Mouse (Mus musculus) heart, adult 2 months (tissue): Measurements from ENCODE around the gene Tmem184a. TPM values are rescaled to one million over a fixed set of nuclear protein-coding genes. Genes with fewer than 3 reads are reported as not detected.
A peak's percentile ranks its signal among the peaks of the same experiment; 100 is the strongest.

Experiments
- DNase-seq, 2 experiments: peaks; one replicate each; pipeline ENCODE4 v3.0.0; 2021
- H3K27ac ChIP-seq: fragments of 200-600 bp; 2 replicates; pipeline ENCODE4 v1.8.1; 2022
- H3K27me3 ChIP-seq: fragments of 200-500 bp; 2 replicates; pipeline ENCODE4 v1.6.1; 2012; ENCODE audit warnings: mild to moderate bottlenecking, low read length, inconsistent platforms, mixed read lengths; ENCODE audit not compliant: control insufficient read depth, insufficient read depth
- H3K36me3 ChIP-seq: fragments of 200-500 bp; 2 replicates; pipeline ENCODE4 v1.6.1; 2012; ENCODE audit warnings: low read length, inconsistent platforms; ENCODE audit not compliant: control insufficient read depth, insufficient read depth
- H3K4me1 ChIP-seq: fragments of 200-500 bp; 2 replicates; pipeline ENCODE4 v1.6.1; 2011; ENCODE audit warnings: low read length; ENCODE audit not compliant: control insufficient read depth, insufficient read depth
- H3K4me3 ChIP-seq: fragments of 200-600 bp; 2 replicates; pipeline ENCODE4 v1.8.1; 2022
- H3K79me2 ChIP-seq: fragments of 200-500 bp; replicated peaks from 2 replicates; pipeline ENCODE4 v1.6.1; 2012; ENCODE audit warnings: mild to moderate bottlenecking, inconsistent platforms, low read length, moderate library complexity, mixed read lengths; ENCODE audit not compliant: control insufficient read depth, insufficient read depth
- H3K9ac ChIP-seq: fragments of 200-500 bp; 2 replicates; pipeline ENCODE4 v1.6.1; 2012; ENCODE audit warnings: low read depth, mild to moderate bottlenecking, control low read depth, inconsistent platforms, low read length, mixed read lengths
- CTCF ChIP-seq: fragments of 200-600 bp; IDR thresholded peaks from 2 replicates; pipeline ENCODE4 v1.8.1; 2022; ENCODE audit warnings: antibody characterized with exemption, mild to moderate bottlenecking, moderate library complexity
- EP300 ChIP-seq: fragments of 200-500 bp; IDR thresholded peaks from 2 replicates; pipeline ENCODE4 v1.6.1; 2011; ENCODE audit warnings: low read depth, low read length, control low read depth; ENCODE audit not compliant: insufficient read depth
- POLR2A ChIP-seq: fragments of 200-500 bp; IDR thresholded peaks from 2 replicates; pipeline ENCODE4 v1.6.1; 2011; ENCODE audit warnings: mild to moderate bottlenecking, low read depth, low read length, control low read depth; ENCODE audit not compliant: insufficient read depth
- WGBS: fragments of 180-500 bp; shearing (Covaris S2); methylation state at CpG from one replicate; pipeline ENCODE4 v1.1.7; 2018; 5-methylcytosine and 5-hydroxymethylcytosine counted together
- intact Hi-C: fragments of 180-260 bp; cut with DNase I; formaldehyde crosslinking; loops from one replicate; pipeline ENCODE4 v1.15.1; 2025
- polyA plus RNA-seq: library from polyadenylated mRNA; depleted of rRNA; stranded (reverse); fragments of >200 nt; gene quantifications from 2 replicates; pipeline ENCODE4 v1.2.3, GENCODE M21; 2012
- total RNA-seq, 2 experiments: library from RNA; stranded (reverse); gene quantifications; 2 replicates each; pipeline ENCODE4 v1.2.3; 2021

Gene Tmem184a
- total and polyA plus RNA-seq, 3 experiments = 0.05 to 1.5 TPM; not detected in 1

GRCm38 (mm10) chr5:139803601-139804102 is 16.1 kb downstream of the Tmem184a start:
- DNase-seq = peak; percentile 48 to 54
- H3K27me3 ChIP-seq = no peaks in the 10 kb centered on the region
- peaks cover under 1% of the 10 kb centered on the region for H3K4me1 ChIP-seq
- intact Hi-C loops = loop anchor here (2.0 kb wide), 1 partner anchor 23 kb away; no protein-coding TSS in a partner anchor
- H3K79me2 ChIP-seq = peaks cover 3% of the 10 kb centered on the region; the same call in 1 of the 2 replicates
- 10% methylated on average over 12 of the region's 12 CpGs for WGBS
- H3K4me3 ChIP-seq = no peak overlapping the region
- no peak for TF ChIP-seq POLR2A
- peak; percentile 63 for TF ChIP-seq CTCF
- no peak overlapping the region for H3K9ac ChIP-seq
- no peak overlapping the region for H3K27ac ChIP-seq
- H3K36me3 ChIP-seq = no peaks in the 10 kb centered on the region

GRCm38 (mm10) chr5:139803165-139803564 is 16.6 kb downstream of the Tmem184a start:
- no peak for DNase-seq
- Histone ChIP-seq H3K36me3 (no peaks in the 10 kb centered on the region), H3K27ac (no peak overlapping the region), H3K4me3 (no peak overlapping the region), H3K79me2 (peaks cover 3% of the 10 kb centered on the region; the same call in 1 of the 2 replicates), H3K4me1 (peaks cover 4% of the 10 kb centered on the region), H3K9ac (no peak overlapping the region), H3K27me3 (no peaks in the 10 kb centered on the region)
- TF ChIP-seq POLR2A (no peak), CTCF (no peak), EP300 (no peak)
- WGBS = 75% methylated on average over 8 of the region's 8 CpGs
- intact Hi-C loops = loop anchor here (2.0 kb wide), 1 partner anchor 22 kb away; no protein-coding TSS in a partner anchor

DNA sequence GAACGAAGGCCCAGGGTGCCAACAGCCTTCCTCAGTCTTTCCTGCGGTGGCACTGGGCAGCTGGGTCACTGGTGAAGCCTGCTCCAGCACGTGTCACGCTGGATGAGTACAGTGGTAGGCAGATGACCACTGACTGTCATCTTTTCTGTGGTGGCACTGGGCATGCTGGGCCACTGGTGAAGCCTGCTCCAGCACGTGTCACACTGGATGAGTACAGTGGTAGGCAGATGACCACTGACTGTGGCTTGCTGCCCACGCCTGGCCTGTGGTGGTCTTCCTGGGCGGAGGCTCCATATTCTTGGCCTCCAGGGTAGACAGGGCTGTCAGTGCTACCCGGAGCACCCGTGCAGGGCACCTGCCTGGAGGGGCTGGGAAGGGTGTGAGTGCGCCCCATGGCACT is 17.8 kb downstream of the Tmem184a start:
- H3K27ac ChIP-seq = no peak overlapping the region
- peaks cover 13% of the 10 kb centered on the region for H3K4me1 ChIP-seq
- no peak overlapping the region for H3K9ac ChIP-seq
- 88% methylated on average over 10 of the region's 10 CpGs for WGBS
- TF ChIP-seq CTCF (no peak), EP300 (no peak), POLR2A (no peak)
- intact Hi-C loops = loop anchor here (2.0 kb wide), 1 partner anchor 21 kb away; no protein-coding TSS in a partner anchor
- H3K79me2 ChIP-seq = peaks cover 3% of the 10 kb centered on the region; the same call in 1 of the 2 replicates
- no peaks in the 10 kb centered on the region for H3K36me3 ChIP-seq
- no peak for DNase-seq
- H3K27me3 ChIP-seq = no peaks in the 10 kb centered on the region
- H3K4me3 ChIP-seq = no peak overlapping the region

GRCm38 (mm10) chr5:139801231-139801630 is 18.5 kb downstream of the Tmem184a start:
- intact Hi-C loops = no loop called here
- H3K36me3 ChIP-seq = no peaks in the 10 kb centered on the region; the same call in 1 of the 2 replicates
- 92% methylated on average over 8 of the region's 8 CpGs for WGBS
- peaks cover 3% of the 10 kb centered on the region; the same call in 1 of the 2 replicates for H3K79me2 ChIP-seq
- H3K27ac ChIP-seq = no peak overlapping the region
- TF ChIP-seq POLR2A (no peak), CTCF (no peak), EP300 (no peak)
- peaks cover 16% of the 10 kb centered on the region for H3K4me1 ChIP-seq
- H3K4me3 ChIP-seq = no peak overlapping the region
- H3K9ac ChIP-seq = no peak overlapping the region
- no peak for DNase-seq
- no peaks in the 10 kb centered on the region for H3K27me3 ChIP-seq

DNA sequence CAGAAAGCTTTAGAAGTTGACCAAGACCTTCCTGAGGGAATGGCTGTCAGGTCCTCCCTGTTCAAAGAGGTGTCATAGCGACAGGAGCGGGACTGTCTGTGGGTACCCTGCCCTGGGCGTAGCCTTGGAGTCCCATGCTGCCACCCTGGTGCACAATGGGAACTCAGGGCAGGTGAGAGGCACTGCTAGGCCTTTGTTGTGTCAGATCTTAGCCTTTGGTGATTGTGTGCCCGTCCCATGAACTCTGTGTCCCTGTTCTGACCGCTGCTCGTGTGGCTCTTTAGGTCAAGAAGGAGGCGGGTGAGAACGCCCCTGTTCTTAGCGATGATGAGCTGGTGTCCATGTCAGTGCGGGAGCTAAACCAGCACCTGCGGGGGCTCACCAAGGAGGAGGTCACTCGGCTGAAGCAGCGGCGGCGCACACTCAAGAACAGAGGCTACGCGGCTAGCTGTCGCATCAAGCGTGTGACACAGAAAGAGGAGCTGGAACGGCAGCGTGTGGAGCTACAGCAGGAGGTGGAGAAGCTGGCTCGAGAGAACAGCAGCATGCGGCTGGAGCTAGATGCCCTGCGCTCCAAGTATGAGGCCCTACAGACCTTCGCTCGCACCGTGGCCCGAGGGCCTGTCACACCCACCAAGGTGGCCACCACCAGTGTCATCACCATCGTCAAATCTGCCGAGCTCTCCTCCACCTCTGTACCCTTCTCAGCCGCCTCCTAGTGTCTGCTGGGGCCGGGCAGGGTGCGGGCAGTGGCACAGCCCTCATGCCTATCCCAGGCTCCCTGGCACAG is 19.7 kb downstream of the Tmem184a start:
- H3K36me3 ChIP-seq = no peaks in the 10 kb centered on the region; the same call in 1 of the 2 replicates
- peaks cover 5% of the 10 kb centered on the region; the same call in 1 of the 2 replicates for H3K79me2 ChIP-seq
- H3K27me3 ChIP-seq = no peaks in the 10 kb centered on the region
- intact Hi-C loops = loop anchor here (10.0 kb wide), 1 partner anchor 415 kb away; no protein-coding TSS in a partner anchor
- H3K27ac ChIP-seq = no peak overlapping the region
- H3K4me3 ChIP-seq = no peak overlapping the region
- no peak overlapping the region for H3K9ac ChIP-seq
- TF ChIP-seq CTCF = no peak
- no peak for TF ChIP-seq EP300
- no peak for TF ChIP-seq POLR2A
- WGBS = 92% methylated on average over 33 of the region's 33 CpGs
- no peak for DNase-seq
- H3K4me1 ChIP-seq = peaks cover 28% of the 10 kb centered on the region
